Mouse (Mus musculus) MEL (cell line): ENCODE results near the gene Rpgrip1l.

Source experiments
- EP300 ChIP-seq, 2 experiments: IDR thresholded peaks; 2 replicates each; pipeline ENCODE4 v1.6.1; 2011; ENCODE audit warnings: improper control_type of control experiment in 2 of 2, low read length in 2 of 2, low read depth in 1 of 2, mild to moderate bottlenecking in 1 of 2
- HCFC1 ChIP-seq: IDR thresholded peaks from 2 replicates; pipeline ENCODE4 v1.6.1; 2012; ENCODE audit warnings: low read depth, mild to moderate bottlenecking, inconsistent platforms, low read length, improper control_type of control experiment, moderate library complexity
- MAX ChIP-seq: IDR thresholded peaks from 2 replicates; pipeline ENCODE4 v1.6.1; 2011; ENCODE audit warnings: low read length, improper control_type of control experiment
- POLR2A ChIP-seq, 2 experiments: IDR thresholded peaks; 2 replicates each; pipeline ENCODE4 v1.6.1; 2011 to 2012; ENCODE audit warnings: low read length in 2 of 2, mild to moderate bottlenecking in 2 of 2, control low read depth in 1 of 2, improper control_type of control experiment in 1 of 2, low read depth in 1 of 2, moderate library complexity in 1 of 2; ENCODE audit not compliant: control insufficient read depth in 1 of 2, insufficient read depth in 1 of 2, poor library complexity in 1 of 2
- SMC3 ChIP-seq: IDR thresholded peaks from 2 replicates; pipeline ENCODE4 v1.6.1; 2011; ENCODE audit warnings: low read depth, low read length, improper control_type of control experiment
- TBP ChIP-seq: IDR thresholded peaks from 2 replicates; pipeline ENCODE4 v1.8.0; 2011; ENCODE audit warnings: low read depth, low read length, improper control_type of control experiment
- USF1 ChIP-seq: IDR thresholded peaks from 2 replicates; pipeline ENCODE4 v1.6.1; 2014; ENCODE audit warnings: low read depth, mild to moderate bottlenecking, inconsistent platforms, low read length, improper control_type of control experiment, moderate library complexity
- ZC3H11A ChIP-seq: IDR thresholded peaks from 2 replicates; pipeline ENCODE4 v1.6.1; 2012; ENCODE audit warnings: low read depth, mild to moderate bottlenecking, inconsistent platforms, low read length, improper control_type of control experiment

DNA sequence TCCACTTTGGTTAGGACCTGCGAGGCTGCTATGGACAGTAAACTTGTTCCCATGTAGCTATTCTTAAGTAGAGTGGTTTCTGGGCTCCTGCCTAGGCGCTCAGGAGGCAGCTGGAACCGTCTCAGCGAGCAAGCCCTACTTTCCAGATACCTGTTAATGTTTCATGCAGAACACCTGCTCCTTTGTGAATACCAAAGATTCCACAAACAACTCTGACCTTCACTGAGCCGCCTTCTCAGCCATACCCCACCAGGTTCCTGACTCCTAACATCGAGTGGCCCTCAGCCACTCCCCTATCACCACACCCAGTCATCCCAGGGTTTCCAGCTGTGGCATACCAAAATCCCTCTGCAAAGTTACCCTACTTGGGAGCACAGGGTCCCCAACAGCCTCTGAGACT lies 142.9 kb downstream of the Rpgrip1l start:
- TF ChIP-seq SMC3 (no peak), POLR2A (IDR thresholded peaks at IDR 0.05; ENCODE audit: control insufficient read depth in 1 of 2, insufficient read depth in 1 of 2, low read depth in 1 of 2, low read length in 2 of 2, poor library complexity in 1 of 2) (no peak), ZC3H11A (no peak), HCFC1 (no peak), EP300 (IDR thresholded peaks at IDR 0.05; ENCODE audit: low read depth in 1 of 2, low read length in 2 of 2) (no peak), USF1 (no peak), MAX (no peak), TBP (no peak)
